Mouse (Mus musculus) left cerebral cortex, postnatal 10 days (tissue): ENCODE results near the gene Aktip. TPM values are rescaled to one million over a fixed set of nuclear protein-coding genes. Genes with fewer than 3 reads are reported as not detected.

Experiments used
- DNase-seq, 2 experiments: peaks; one replicate each; pipeline ENCODE4 v3.0.0; 2021 to 2022; ENCODE audit warnings: low spot score in 2 of 2, mixed read lengths in 1 of 2; ENCODE audit errors: extremely low spot score in 1 of 2
- intact Hi-C: fragments of 180-260 bp; cut with DNase I; formaldehyde crosslinking; loops from one replicate; pipeline ENCODE4 v1.15.1; 2025
- total RNA-seq, 2 experiments: library from RNA; stranded (reverse); gene quantifications; 2 replicates each; pipeline ENCODE4 v1.2.3; 2021

Gene Aktip
- total RNA-seq, 2 experiments from 2014 or later = 68.3 to 69.0 TPM

GRCm38 (mm10) chr8:91196661-91197060, 3.1 kb downstream of the Aktip start:
- intact Hi-C loops = loop anchor here (10.0 kb wide), 1 partner anchor 1528 kb away; no protein-coding TSS in a partner anchor
- peak in 1 of 2 experiments; percentile 40 for DNase-seq

GRCm38 (mm10) chr8:91194081-91194480, 5.7 kb downstream of the Aktip start:
- DNase-seq = no peak
- intact Hi-C loops = loop anchor here (5.0 to 10.0 kb wide), 2 partner anchors 1163 to 1531 kb away; partner anchors contain the start of gene Irx5

GRCm38 (mm10) chr8:91192941-91193340, 6.8 kb downstream of the Aktip start:
- intact Hi-C loops = loop anchor here (5.0 to 10.0 kb wide), 2 partner anchors 1164 to 1532 kb away; partner anchors contain the start of gene Irx5
- no peak for DNase-seq

- DNase-seq = peak; percentile 47 to 76
- intact Hi-C loops = loop anchor here (5.0 to 10.0 kb wide), 2 partner anchors 1166 to 1534 kb away; partner anchors contain the start of gene Irx5
Observed at GRCm38 (mm10) chr8:91190816-91191340, 8.9 kb downstream of the Aktip start.

- DNase-seq = no peak
- intact Hi-C loops = no loop called here
Observed at GRCm38 (mm10) chr8:91188152-91188551, 11.6 kb downstream of the Aktip start.

- DNase-seq = no peak
- intact Hi-C loops = no loop called here
Observed at GRCm38 (mm10) chr8:91186372-91186771, 13.4 kb downstream of the Aktip start.

- intact Hi-C loops = no loop called here
- DNase-seq = no peak
Observed at GRCm38 (mm10) chr8:91177708-91178107, 22.1 kb downstream of the Aktip start.

GRCm38 (mm10) chr8:91176176-91176575, 23.6 kb downstream of the Aktip start:
- intact Hi-C loops = no loop called here

GRCm38 (mm10) chr8:91171605-91172004, 28.2 kb downstream of the Aktip start:
- DNase-seq = no peak

More at GRCm38 (mm10) chr8:91176176-91176575, 23.6 kb downstream of the Aktip start:
- no peak for DNase-seq

GRCm38 (mm10) chr8:91170914-91171313, 28.9 kb downstream of the Aktip start:
- DNase-seq = no peak
- intact Hi-C loops = no loop called here

More at GRCm38 (mm10) chr8:91171605-91172004, 28.2 kb downstream of the Aktip start:
- intact Hi-C loops = no loop called here

- DNase-seq = no peak
- intact Hi-C loops = no loop called here
Observed at GRCm38 (mm10) chr8:91170152-91170551, 29.6 kb downstream of the Aktip start.

- no peak for DNase-seq
Observed at GRCm38 (mm10) chr8:91159959-91160800, 39.6 kb downstream of the Aktip start.

GRCm38 (mm10) chr8:91158617-91159016, 41.2 kb downstream of the Aktip start:
- DNase-seq = no peak
- intact Hi-C loops = no loop called here

More at GRCm38 (mm10) chr8:91159959-91160800, 39.6 kb downstream of the Aktip start:
- intact Hi-C loops = no loop called here

GRCm38 (mm10) chr8:91154564-91154963, 45.2 kb downstream of the Aktip start:
- peak in 1 of 2 experiments; percentile 49 for DNase-seq
- intact Hi-C loops = no loop called here

- intact Hi-C loops = no loop called here
- no peak for DNase-seq
Observed at GRCm38 (mm10) chr8:91153831-91154230, 45.9 kb downstream of the Aktip start.

- intact Hi-C loops = no loop called here
- no peak for DNase-seq
Observed at GRCm38 (mm10) chr8:91151531-91151930, 48.2 kb downstream of the Aktip start.

GRCm38 (mm10) chr8:91149298-91149697, 50.5 kb downstream of the Aktip start:
- DNase-seq = no peak
- intact Hi-C loops = no loop called here

GRCm38 (mm10) chr8:91148643-91149178, 51.1 kb downstream of the Aktip start:
- no peak for DNase-seq
- intact Hi-C loops = no loop called here

GRCm38 (mm10) chr8:91147715-91148114, 52.1 kb downstream of the Aktip start:
- intact Hi-C loops = no loop called here
- DNase-seq = peak in 1 of 2 experiments; percentile 45

- intact Hi-C loops = no loop called here
- no peak for DNase-seq
Observed at GRCm38 (mm10) chr8:91140828-91141227, 58.9 kb downstream of the Aktip start.
